Mouse (Mus musculus) brown adipose tissue, adult 24 weeks (tissue): ENCODE data around the gene Ucp2. TPM values are rescaled to one million over a fixed set of nuclear protein-coding genes. Genes with fewer than 3 reads are reported as not detected.
"Not testable (repeated sequence)": the region's sequence is repeated elsewhere in the genome, so short reads cannot be mapped to it uniquely, and the experiment has no call there.

Source experiments
- H3K27ac ChIP-seq: fragments of 200-500 bp; replicated peaks from 2 replicates; pipeline ENCODE4 v1.5.1; 2012; ENCODE audit warnings: low read depth, mild to moderate bottlenecking, low read length
- H3K4me1 ChIP-seq: fragments of 200-500 bp; 2 replicates; pipeline ENCODE4 v1.6.1; 2012; ENCODE audit warnings: low read length, mixed read lengths; ENCODE audit not compliant: control insufficient read depth, insufficient read depth, insufficient read length
- H3K4me3 ChIP-seq: fragments of 200-500 bp; 2 replicates; pipeline ENCODE4 v1.5.1; 2012; ENCODE audit warnings: low read depth, mild to moderate bottlenecking, low read length, moderate library complexity; ENCODE audit not compliant: insufficient read depth
- polyA plus RNA-seq: library from polyadenylated mRNA; stranded (reverse); fragments of >200 nt; gene quantifications from 2 replicates; pipeline ENCODE4 v1.2.4, GENCODE M21; 2012; ENCODE audit not compliant: missing spikeins, insufficient read depth, insufficient read length

Gene Ucp2
- polyA plus RNA-seq, 1 experiment, result 54.8 TPM

DNA sequence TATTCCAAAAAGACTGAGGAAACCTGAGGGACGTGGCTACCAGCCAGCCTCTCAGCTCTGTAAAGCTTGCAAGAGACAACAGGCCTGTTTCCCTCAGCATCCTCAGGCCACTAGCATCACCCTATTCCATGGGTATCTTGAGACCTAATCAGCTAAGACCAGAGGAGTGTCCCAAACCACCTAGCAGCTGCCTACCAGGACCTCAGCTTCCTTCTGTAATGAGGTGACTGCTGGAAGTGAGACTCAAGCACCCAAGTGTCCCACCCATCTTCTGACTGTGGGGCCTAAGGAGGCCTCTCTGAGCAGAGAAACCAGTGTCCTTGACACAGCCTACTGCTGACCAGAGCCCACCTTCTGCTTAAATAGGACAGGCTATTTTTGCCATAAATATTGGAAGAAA lies 23.6 kb upstream of the Ucp2 start:
- Histone ChIP-seq H3K4me3 (no peak overlapping the region), H3K4me1 (peaks cover 17% of the 10 kb centered on the region; the same call in 1 of the 2 replicates), H3K27ac (no peak overlapping the region)

DNA sequence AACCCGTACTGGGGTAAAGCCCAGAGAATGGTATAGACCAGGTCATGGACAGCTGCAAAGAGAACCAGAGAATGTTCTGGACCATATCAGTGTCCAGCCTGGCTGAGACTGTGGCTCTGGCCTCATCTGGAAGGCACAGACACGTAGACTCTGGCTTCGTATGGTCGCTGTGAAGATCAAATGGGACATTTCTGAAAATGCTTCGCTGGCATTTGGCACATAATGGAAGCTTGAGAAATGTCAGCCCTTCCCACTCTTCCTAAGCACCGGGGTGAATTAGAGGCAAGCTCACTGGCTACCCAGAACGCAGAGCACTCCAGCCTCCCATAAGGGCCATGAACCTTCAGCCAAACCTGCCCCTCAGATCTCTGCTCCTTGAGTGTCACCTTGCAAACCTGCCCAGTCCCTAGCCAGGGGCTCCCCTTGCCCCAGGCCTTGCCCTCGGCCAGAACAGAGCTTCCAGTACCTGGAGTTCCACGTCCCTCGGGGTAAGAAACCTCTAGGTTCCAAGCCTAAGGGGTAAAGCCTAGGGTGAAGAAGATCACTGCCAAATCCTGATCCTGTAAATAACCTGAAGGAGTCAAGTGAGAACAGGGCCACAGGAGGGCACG lies 22.2 kb upstream of the Ucp2 start:
- Histone ChIP-seq H3K27ac (peak overlapping the region; percentile 98), H3K4me1 (peaks cover 8% of the 10 kb centered on the region; the same call in 1 of the 2 replicates), H3K4me3 (no peak overlapping the region)

DNA sequence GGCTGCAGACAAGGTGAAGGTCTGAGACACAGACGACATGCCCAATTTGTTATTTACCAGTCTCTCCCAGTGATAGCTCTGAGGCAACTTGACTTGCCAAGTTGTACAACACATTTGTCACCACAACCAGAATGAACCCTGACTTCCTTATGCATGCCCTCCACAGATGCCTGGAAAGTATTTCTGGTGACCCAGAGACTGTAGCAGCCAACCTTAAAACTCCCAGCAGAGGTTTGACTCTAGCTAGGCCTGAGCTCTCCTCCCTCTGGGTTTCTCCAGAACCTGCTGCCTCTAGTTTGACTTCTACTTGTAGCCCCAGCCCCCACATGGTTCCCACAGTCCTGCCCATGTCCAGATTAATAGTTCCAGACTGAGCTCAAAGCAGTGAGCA lies 21.7 kb upstream of the Ucp2 start:
- H3K4me1 ChIP-seq, result 0 out of 2 replicates have a peak, but pooled peaks cover 7% of the 10 kb centered on the region
- H3K27ac ChIP-seq, result peak overlapping the region; percentile 98
- no peak overlapping the region for H3K4me3 ChIP-seq

DNA sequence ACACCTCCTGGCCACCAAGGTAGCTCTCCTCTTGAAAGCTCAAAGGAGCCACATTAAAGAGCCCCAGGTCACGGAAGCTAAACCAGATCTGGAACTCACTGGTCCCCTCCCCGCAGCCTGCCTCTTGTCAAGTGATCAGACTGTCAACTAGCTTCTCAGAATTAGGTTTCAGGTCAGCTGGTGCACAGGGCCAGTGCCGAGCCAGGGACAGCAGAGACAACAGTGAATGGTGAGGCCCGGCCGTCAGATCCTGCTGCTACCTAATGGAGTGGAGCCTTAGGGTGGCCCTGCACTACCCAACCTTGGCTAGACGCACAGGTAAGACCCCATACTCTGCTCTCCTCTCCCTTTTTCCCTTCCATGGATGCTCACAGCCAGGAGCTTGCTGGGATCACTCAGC lies 20.4 kb upstream of the Ucp2 start, which contains the start of gene Ucp3:
Gene Ucp3, plus strand, starts transcription at position 214 of the 400 bp plus-strand sequence.
- Histone ChIP-seq H3K27ac (peak within 1 kb of the TSS; percentile 98), H3K4me3 (peak within 1 kb of the TSS; percentile 61), H3K4me1 (0 out of 2 replicates have a peak, but pooled peaks cover 4% of the 10 kb centered on the region)

DNA sequence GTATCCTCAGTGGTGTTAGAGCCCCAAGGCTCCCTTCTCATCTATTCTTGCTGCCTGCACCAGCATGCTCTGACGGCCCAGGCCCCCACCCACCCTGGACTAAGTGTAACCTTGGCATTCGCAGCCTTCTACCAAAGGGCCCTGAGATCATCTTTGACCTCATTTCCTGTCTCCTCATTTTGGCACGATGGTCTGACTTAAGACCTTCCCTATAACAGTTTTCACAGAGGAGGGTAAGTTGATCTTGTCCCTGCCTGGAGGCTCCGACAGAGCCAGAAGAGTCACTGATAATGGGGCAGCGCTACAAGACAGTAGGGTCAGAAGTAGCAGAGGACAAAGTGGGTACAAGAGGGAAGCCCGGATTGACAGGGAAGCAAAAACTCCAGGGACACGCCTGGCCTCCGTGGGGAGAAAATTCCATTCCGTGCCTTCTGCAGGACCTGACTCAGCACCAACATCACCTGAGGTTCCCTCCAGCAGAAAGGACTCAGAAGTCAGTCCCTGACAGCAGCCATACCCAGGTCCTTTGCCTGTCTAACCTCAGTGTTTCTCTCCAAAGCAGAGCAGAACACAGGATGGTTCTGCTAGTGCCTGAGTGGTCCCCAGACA lies 19.2 kb upstream of the Ucp2 start:
- Histone ChIP-seq H3K27ac (peak overlapping the region; percentile 98), H3K4me3 (peak overlapping the region; percentile 61)

DNA sequence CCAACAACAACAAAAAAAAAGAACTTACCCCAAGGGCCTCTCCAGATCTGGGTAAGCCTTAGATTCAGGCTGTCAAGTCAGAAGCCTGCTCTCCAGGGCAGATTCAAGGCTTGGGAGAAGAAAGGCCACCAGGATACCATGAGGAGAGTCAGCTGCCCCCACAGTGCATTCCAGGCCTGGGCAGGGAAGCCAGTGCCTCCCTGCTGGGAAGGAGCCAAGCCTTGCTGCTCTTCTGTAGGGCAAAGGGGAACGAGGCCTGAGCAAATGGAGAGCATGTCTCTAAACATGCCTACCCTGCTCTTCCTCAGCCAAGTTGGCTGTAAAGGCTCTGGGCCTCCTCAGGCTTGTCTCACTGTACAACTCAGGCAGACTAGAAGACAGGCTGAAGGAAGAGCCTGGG lies 18.5 kb upstream of the Ucp2 start:
- peak overlapping the region; percentile 61 for H3K4me3 ChIP-seq
- H3K27ac ChIP-seq, result peak overlapping the region; percentile 98
- 0 out of 2 replicates have a peak, but pooled peaks cover 4% of the 10 kb centered on the region for H3K4me1 ChIP-seq

More for the DNA sequence above, 19.2 kb upstream of the Ucp2 start:
- H3K4me1 ChIP-seq, result 0 out of 2 replicates have a peak, but pooled peaks cover 4% of the 10 kb centered on the region

DNA sequence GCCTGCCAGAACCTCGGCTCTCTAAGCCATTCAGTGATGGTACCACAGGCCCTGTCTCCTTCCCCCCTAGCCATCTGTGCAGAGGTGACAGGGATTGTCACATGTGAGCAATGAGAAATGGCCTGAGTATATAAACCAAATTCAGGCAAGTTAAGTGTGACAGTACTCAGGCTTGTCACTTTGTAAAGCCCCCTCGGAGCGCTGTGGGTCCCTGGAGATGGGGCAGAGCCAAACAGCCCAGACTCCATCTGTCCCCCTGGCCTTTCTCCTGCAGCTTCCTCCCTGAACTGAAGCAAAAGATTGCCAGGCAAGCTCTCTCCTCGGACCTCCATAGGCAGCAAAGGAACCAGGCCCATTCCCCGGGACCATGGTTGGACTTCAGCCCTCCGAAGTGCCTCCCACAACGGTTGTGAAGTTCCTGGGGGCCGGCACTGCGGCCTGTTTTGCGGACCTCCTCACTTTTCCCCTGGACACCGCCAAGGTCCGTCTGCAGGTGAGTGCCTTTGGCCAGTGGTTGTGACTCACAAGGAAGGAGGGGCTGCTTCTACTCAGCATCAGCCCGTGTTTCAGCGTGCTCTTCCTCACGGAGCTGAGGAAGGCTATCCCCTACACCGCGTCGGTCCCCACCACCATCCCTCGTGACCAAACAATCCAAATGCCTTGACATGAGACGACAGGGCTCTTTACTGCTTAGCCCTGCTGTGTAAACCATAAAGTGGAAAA lies 13.9 kb upstream of the Ucp2 start:
- Histone ChIP-seq H3K4me3 (no peak overlapping the region), H3K4me1 (0 out of 2 replicates have a peak, but pooled peaks cover 2% of the 10 kb centered on the region), H3K27ac (no peak overlapping the region)

DNA sequence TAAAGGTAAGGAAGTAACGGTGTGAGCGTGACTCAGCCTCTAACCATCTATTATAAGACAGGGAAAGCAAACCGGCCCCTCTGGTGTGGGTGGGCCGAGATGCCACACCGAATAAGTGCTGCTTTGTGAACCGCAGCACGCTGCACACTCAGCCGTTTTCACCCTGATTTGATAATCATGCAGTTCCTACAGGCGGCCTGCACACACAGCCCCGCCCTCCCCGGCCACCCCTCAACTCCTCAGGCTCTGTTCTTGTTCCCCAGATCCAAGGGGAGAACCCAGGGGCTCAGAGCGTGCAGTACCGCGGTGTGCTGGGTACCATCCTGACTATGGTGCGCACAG lies 13.3 kb upstream of the Ucp2 start:
- no peaks in the 10 kb centered on the region for H3K4me1 ChIP-seq
- H3K27ac ChIP-seq, result no peak overlapping the region
- H3K4me3 ChIP-seq, result no peak overlapping the region

DNA sequence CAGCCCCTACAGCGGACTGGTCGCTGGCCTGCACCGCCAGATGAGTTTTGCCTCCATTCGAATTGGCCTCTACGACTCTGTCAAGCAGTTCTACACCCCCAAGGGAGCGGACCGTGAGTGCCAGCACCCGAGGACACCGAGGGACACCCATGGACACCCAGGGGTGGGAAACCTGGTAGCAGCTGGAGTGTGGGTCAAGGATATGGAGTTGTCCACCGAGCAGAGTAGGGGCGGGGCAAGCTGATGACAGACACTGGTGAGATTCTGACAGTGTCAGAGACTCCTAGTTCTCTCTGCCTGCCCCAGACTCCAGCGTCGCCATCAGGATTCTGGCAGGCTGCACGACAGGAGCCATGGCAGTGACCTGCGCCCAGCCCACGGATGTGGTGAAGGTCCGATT lies 13.0 kb upstream of the Ucp2 start:
- Histone ChIP-seq H3K4me1 (no peaks in the 10 kb centered on the region), H3K27ac (no peak overlapping the region), H3K4me3 (no peak overlapping the region)

DNA sequence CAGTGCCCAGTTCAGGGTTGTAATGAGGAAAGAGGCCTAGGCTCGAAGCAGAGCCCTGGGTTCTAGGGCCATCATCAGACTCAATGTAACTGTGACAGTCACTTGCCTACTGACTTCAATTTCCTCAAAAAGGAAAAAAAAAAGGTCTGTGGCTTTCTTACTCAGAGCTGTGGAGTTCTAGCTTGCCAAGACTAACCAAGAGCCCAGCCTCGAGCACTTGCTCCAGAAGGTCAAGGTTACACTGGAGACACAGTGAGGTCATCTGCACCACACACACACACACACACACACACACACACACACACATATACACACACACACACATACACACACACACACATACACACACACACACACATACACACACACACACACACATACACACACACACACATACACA lies 11.1 kb upstream of the Ucp2 start:
- H3K4me1 ChIP-seq, H3K27ac ChIP-seq, H3K4me3 ChIP-seq: not testable (repeated sequence)

DNA sequence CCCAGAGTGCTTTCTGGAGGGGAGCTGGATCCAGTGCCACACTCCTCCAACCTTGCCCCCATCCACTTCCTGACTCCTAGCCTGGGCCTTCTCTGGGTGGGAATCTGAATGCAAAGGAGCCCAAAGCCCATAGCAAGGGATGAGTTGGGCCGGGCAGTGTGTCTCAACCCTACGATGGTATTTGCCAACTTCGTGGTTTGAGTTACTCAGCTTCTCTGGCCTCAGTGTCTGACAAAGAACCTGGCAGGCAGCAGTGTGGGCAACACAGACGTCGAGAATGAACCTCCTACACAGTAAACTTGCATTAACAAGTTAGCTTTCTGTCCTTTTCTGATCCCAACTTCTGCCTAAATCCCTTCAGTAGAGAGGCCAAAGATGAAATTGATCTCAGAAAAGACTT lies 8.6 kb upstream of the Ucp2 start:
- no peak overlapping the region for H3K27ac ChIP-seq
- no peaks in the 10 kb centered on the region for H3K4me1 ChIP-seq
- H3K4me3 ChIP-seq, result no peak overlapping the region

DNA sequence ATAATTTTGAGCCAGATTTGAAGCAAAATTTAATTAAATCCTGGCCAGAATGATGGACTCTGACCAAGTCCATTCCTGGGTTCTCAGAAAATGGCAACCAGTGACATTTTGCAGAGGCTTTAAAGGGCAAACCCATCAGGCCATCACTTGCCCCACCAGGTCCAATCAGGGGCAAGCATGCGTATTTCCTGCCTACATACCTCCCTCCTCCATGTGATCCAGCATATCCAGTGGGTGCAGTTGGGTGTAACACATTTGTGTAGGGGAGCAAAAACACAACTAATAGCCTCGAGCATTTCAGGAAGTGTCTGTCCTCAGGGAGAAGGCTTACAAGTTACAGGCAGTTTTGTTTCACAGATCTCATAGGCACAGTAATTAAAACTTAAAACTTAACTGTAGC lies 5.8 kb upstream of the Ucp2 start:
- Histone ChIP-seq H3K4me3 (no peak overlapping the region), H3K27ac (no peak overlapping the region), H3K4me1 (no peaks in the 10 kb centered on the region)

DNA sequence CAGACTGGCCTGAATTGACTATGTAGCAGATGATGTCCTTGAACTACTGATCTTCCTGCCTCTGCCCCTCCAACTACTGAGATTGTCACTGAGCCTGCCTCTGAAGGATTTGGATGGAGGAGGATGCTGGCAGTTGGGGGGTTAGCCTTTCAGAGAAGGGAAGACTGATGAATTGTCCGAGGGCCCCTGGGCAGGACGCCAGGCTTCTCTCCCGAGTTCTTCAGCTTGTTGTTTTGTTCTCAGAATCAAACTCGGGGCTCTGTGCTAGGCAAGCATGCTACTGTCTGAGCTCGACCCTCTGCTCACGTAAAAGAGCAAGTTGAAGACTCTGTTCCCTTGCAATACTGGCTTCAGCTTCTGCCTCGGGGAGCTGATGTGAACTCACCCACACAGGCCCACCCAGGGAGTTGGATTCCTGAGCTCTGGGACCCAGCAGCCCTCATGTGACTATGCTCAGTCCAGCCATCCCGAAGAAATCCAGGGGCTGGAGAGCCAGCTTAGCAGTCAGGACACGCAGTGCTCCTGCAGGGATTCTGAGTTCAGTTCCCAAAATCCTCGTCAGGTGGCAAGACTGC lies 4.6 kb upstream of the Ucp2 start:
- H3K4me1 ChIP-seq, result no peaks in the 10 kb centered on the region
- H3K4me3 ChIP-seq, result no peak overlapping the region
- no peak overlapping the region for H3K27ac ChIP-seq

DNA sequence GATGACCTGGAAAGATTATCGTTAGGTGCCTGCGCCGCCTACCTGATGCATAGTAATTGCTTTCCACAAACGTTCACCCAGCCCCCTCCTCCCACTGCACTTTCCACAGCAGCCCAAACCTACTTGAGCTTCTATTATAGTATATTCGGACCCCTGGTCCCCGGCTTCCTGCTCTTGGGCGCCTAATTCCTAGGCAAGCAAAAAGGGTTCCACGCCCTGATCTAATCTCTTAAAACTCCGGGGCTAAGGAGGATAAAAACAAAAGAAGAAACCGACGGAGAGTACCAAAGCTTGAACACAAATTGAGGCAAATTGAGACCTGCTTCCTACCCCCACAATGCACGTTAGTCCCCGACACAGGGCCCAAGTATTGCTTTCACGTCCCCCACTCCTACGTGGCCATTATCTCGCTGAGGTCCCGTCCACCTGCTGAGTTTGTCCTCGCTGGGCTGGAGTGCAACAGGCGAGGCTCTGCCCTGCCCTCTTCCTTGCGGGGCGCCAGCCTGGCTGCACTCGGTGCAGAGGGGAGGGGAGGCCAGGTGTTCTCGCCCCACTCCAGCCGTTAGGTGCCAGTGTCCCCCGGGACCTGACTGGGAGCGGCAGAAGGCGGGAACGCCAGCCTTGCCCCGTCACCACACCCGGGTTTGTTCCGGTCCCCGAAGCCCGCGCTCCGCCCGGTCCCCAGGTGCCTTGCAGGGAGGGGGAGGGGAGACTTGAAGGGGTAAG lies 583 bp upstream of the Ucp2 start:
- Histone ChIP-seq H3K27ac (peak overlapping the region; percentile 66), H3K4me3 (peak overlapping the region; percentile 72), H3K4me1 (0 out of 2 replicates have a peak, but pooled peaks cover 5% of the 10 kb centered on the region)
